ENCODE assay signal across 26 mouse cellular contexts in genomic region chr12:93960869-93961268, GRCm38 (mm10).
A peak's percentile ranks its signal among the peaks of the same experiment; 100 is the strongest.
DNase-seq lines count a peak whose midpoint lies in the region; ATAC-seq and TF ChIP-seq lines count a peak whose summit lies in the region.
"Had no signal": no experiment of that assay in that cellular context is flagged by ENCODE, and none has a peak within 500 bp of the region (broad histone marks: within the 10 kb centered on the region; RNA-seq: fewer than 3 reads in every experiment).

No protein-coding gene starts in this region.

- WGBS in limb, embryonic 10.5 days, result 76% methylated on average over 1 of the region's 1 CpGs
- 79% methylated on average over 1 of the region's 1 CpGs for WGBS in forebrain, embryonic 11.5 days

- H3K9ac ChIP-seq in ES-E14 (ENCODE audit: insufficient read depth, low read depth, low read length, poor library complexity, severe bottlenecking), result no peak overlapping the region
- H3K9ac ChIP-seq in forebrain, embryonic 11.5 days (ENCODE audit: low read length), result no peak overlapping the region

- no peak for ATAC-seq in forebrain, embryonic 11.5 days (replicated peaks; ENCODE audit: low FRiP score)
- ATAC-seq: activated CD4-positive, CD25-positive, alpha-beta regulatory T cell, adult 4 months; CD4-positive, CD25-positive, alpha-beta regulatory T cell, adult 4 months; Patski had no signal

- peak; percentile 63 for DNase-seq in ES-CJ7 (ENCODE audit: low read depth, low spot score)
- DNase-seq in ES-E14 (ENCODE audit: low read depth, low spot score), result peak; percentile 27
- DNase-seq in R1 (ENCODE audit: low read depth, low spot score), result peak; percentile 58
- DNase-seq in ZHBTc4 (ENCODE audit: low read depth, low spot score), result peak; percentile 33
- no peak for DNase-seq in limb, embryonic 10.5 days (ENCODE audit: low spot score)
- no peak for DNase-seq in forebrain, embryonic 11.5 days (ENCODE audit: low spot score)
- DNase-seq in gastrocnemius, postnatal 36 days, result no peak
- no peak for DNase-seq in urinary bladder, postnatal 25 days (ENCODE audit: low spot score)
- DNase-seq: adrenal gland, adult 2 months; adrenal gland, adult 8-10 months; adrenal gland, postnatal 10 days; adrenal gland, postnatal 14 days; adrenal gland, postnatal 25 days; adrenal gland, postnatal 36 days; B cell, adult 2 months; cerebellum, adult 11 months; cerebellum, adult 11-12 months; cerebellum, adult 18-20 months; cerebellum, adult 2 months; cerebellum, adult 8-10 months; cerebellum, adult 9-10 months had no signal

- no peaks in the 10 kb centered on the region for H3K4me1 ChIP-seq in ES-E14 (ENCODE audit: control insufficient read depth in 2 of 2, insufficient read depth in 2 of 2, low read length in 2 of 2, poor library complexity in 1 of 2)
- H3K4me1 ChIP-seq in limb, embryonic 10.5 days, result no peaks in the 10 kb centered on the region
- H3K4me1 ChIP-seq in forebrain, embryonic 11.5 days (replicated peaks; ENCODE audit: control insufficient read depth, insufficient read depth, low read length), result no peaks in the 10 kb centered on the region

- intact Hi-C loops in gastrocnemius, postnatal 36 days (cut with DNase I), result no loop called here

- H3K36me3 ChIP-seq in ES-E14 (ENCODE audit: control insufficient read depth, insufficient read depth, low read length, poor library complexity, severe bottlenecking), result no peaks in the 10 kb centered on the region
- no peaks in the 10 kb centered on the region for H3K36me3 ChIP-seq in limb, embryonic 10.5 days
- no peaks in the 10 kb centered on the region for H3K36me3 ChIP-seq in forebrain, embryonic 11.5 days (ENCODE audit: control insufficient read depth, insufficient read depth, low read length)
- H3K36me3 ChIP-seq: G1E had no signal

- in situ Hi-C loops in ES-E14 (cut with MboI; ENCODE audit: low sequenced_read_pairs in 2 of 2, unreplicated experiment in 2 of 2), result no loop called here

- H3K27me3 ChIP-seq in limb, embryonic 10.5 days (ENCODE audit: low read depth, poor library complexity, severe bottlenecking), result no peaks in the 10 kb centered on the region
- H3K27me3 ChIP-seq in forebrain, embryonic 11.5 days (ENCODE audit: control insufficient read depth, insufficient read depth, low read length), result no peaks in the 10 kb centered on the region
- H3K27me3 ChIP-seq: CH12.LX, Patski had no signal

- H3K4me2 ChIP-seq in forebrain, embryonic 11.5 days (ENCODE audit: low read depth, low read length, severe bottlenecking), result no peak overlapping the region

- H3K27ac ChIP-seq in ES-E14 (ENCODE audit: insufficient read depth, low read depth, low read length, poor library complexity, severe bottlenecking), result no peak overlapping the region
- no peak overlapping the region for H3K27ac ChIP-seq in limb, embryonic 10.5 days
- H3K27ac ChIP-seq in forebrain, embryonic 11.5 days (ENCODE audit: low read depth, low read length), result no peak overlapping the region

- H3K9me3 ChIP-seq in ES-E14 (ENCODE audit: control insufficient read depth, insufficient read depth, low read depth, low read length), result no peaks in the 10 kb centered on the region
- H3K9me3 ChIP-seq in limb, embryonic 10.5 days (replicated peaks), result no peaks in the 10 kb centered on the region
- no peaks in the 10 kb centered on the region for H3K9me3 ChIP-seq in forebrain, embryonic 11.5 days (ENCODE audit: control insufficient read depth, low read length)
- H3K9me3 ChIP-seq: G1E had no signal

- no peak overlapping the region for H3K4me3 ChIP-seq in ES-E14 (ENCODE audit: insufficient read depth in 1 of 2, low read depth in 1 of 2, low read length in 2 of 2, poor library complexity in 1 of 2, severe bottlenecking in 1 of 2)
- no peak overlapping the region for H3K4me3 ChIP-seq in limb, embryonic 10.5 days
- no peak overlapping the region for H3K4me3 ChIP-seq in forebrain, embryonic 11.5 days (ENCODE audit: low read depth, low read length)

TF ChIP-seq in ES-E14, 5 proteins besides CTCF, POLR2A, EP300 and RAD21:
- TF ChIP-seq HCFC1 (IDR thresholded peaks at IDR 0.05; ENCODE audit: borderline replicate concordance, insufficient read depth, low read length) (no peak), MAFK (IDR thresholded peaks at IDR 0.05; ENCODE audit: insufficient read depth, low read depth, low read length) (no peak), CHD2 (IDR thresholded peaks at IDR 0.05; ENCODE audit: low read depth, low read length) (no peak)
TF ChIP-seq in ES-E14: peak in this region for 0.

Comparison
In these comparisons a context has a peak if more than half of its experiments do, and no peak if none do; other contexts are left out.
1. DNase-seq: peak in ES-CJ7 (single experiment), ES-E14 (single experiment), R1 (single experiment) and ZHBTc4 (single experiment); none in limb, embryonic 10.5 days (single experiment), forebrain, embryonic 11.5 days (single experiment), gastrocnemius, postnatal 36 days (0 of 2) and urinary bladder, postnatal 25 days (single experiment).